Mouse (Mus musculus) liver, embryonic 15.5 days (tissue): Measurements from ENCODE around the gene Gm6205. TPM values are rescaled to one million over a fixed set of nuclear protein-coding genes. Genes with fewer than 3 reads are reported as not detected.
"Not testable (repeated sequence)": the region's sequence is repeated elsewhere in the genome, so short reads cannot be mapped to it uniquely, and the experiment has no call there.

Source experiments
- ATAC-seq: fragments of 200-750 bp; cut with Nextera tagmentation; 2 replicates; pipeline ENCODE4 v1.8.0; 2017; ENCODE audit warnings: moderate number of reproducible peaks, mild to moderate bottlenecking, moderate library complexity; ENCODE audit not compliant: insufficient read depth
- H3K27ac ChIP-seq: fragments of 300-500 bp; sonication (generic); replicated peaks from 2 replicates; pipeline ENCODE4 v1.5.1; 2015; ENCODE audit warnings: mild to moderate bottlenecking, inconsistent platforms
- H3K27me3 ChIP-seq: fragments of 300-500 bp; sonication (generic); 2 replicates; pipeline ENCODE4 v1.6.1; 2015; ENCODE audit warnings: mild to moderate bottlenecking, inconsistent platforms
- H3K36me3 ChIP-seq: fragments of 300-500 bp; sonication (generic); replicated peaks from 2 replicates; pipeline ENCODE4 v1.6.1; 2015; ENCODE audit warnings: moderate library complexity, mild to moderate bottlenecking, inconsistent platforms
- H3K4me1 ChIP-seq: fragments of 300-500 bp; sonication (generic); replicated peaks from 2 replicates; pipeline ENCODE4 v1.6.1; 2015; ENCODE audit warnings: inconsistent platforms
- H3K4me2 ChIP-seq: fragments of 300-500 bp; sonication (generic); 2 replicates; pipeline ENCODE4 v1.6.1; 2015; ENCODE audit warnings: moderate library complexity, mild to moderate bottlenecking, inconsistent platforms
- H3K4me3 ChIP-seq: fragments of 300-500 bp; sonication (generic); replicated peaks from 2 replicates; pipeline ENCODE4 v1.5.1; 2015; ENCODE audit warnings: mild to moderate bottlenecking, inconsistent platforms
- H3K9ac ChIP-seq: fragments of 300-500 bp; sonication (generic); 2 replicates; pipeline ENCODE4 v1.6.1; 2015; ENCODE audit warnings: moderate library complexity, mild to moderate bottlenecking, inconsistent platforms
- H3K9me3 ChIP-seq: fragments of 300-500 bp; sonication (generic); replicated peaks from 2 replicates; pipeline ENCODE4 v1.6.1; 2016; ENCODE audit warnings: inconsistent platforms
- WGBS: fragments of 180-500 bp; shearing (Covaris S2); methylation state at CpG from one replicate; pipeline ENCODE4 v1.1.7; 2015; ENCODE audit warnings: mixed read lengths; ENCODE audit not compliant: insufficient replicate concordance; 5-methylcytosine and 5-hydroxymethylcytosine counted together
- polyA plus RNA-seq: library from polyadenylated mRNA; unstranded; fragments of >200 nt; fragmentation: Nextera tagmentation; extraction: Ambion mirVana; gene quantifications from 2 replicates; pipeline ENCODE4 v1.2.1, GENCODE M21; 2015

Gm6205 gene
- polyA plus RNA-seq: not detected in 2 replicates

DNA sequence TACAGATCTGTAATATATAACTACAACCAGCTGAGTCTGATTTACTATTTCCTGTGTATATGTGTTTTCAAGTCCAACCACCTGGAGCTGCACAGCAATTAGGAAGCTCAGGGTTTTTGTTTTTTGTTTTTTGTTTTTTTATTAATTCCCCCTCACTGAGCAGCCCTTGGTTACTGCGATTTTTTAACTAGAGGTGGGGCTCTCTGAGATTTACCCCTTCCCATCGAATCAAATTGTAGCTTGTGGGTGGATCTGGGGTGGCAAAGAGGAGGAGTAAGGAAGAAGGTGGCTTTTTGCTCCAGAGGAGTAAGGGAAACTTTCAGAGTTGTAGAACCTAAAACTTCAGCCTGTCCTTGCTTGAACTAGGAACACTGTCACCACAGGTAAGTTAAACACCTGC, at the start of gene Gm6205:
TSS of gene Gm6205 (plus strand) at position 301 of the 400 bp plus-strand sequence.
- H3K4me3 ChIP-seq, H3K4me1 ChIP-seq, H3K27ac ChIP-seq, H3K9me3 ChIP-seq, H3K9ac ChIP-seq, H3K36me3 ChIP-seq, H3K27me3 ChIP-seq, H3K4me2 ChIP-seq, ATAC-seq: not testable (repeated sequence)
- no CpG with 5 or more reads among the region's 2 CpGs for WGBS

DNA sequence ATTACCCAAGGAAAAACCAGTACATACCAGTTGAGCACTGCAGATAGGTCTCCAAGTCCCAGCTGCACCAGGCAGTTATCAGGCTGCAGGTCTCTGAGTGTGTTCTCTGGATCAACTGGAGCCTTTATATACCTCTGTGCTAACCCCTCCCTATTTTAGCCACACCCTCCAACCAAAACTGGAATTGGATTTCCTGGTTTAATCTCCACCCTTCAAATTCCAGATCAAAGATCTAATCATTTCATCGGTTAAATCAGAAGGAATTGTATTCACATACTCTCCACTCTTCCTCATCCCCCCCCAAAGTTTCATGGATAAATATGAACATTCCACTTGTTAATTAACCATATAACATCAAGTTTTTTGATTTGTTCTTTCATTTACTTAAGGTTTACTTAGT, 31.9 kb upstream of the Gm6205 start, which contains the start of gene Gm3147:
TSS of gene Gm3147 (minus strand) at position 101 of the 400 bp plus-strand sequence.
- ATAC-seq, H3K4me1 ChIP-seq, H3K36me3 ChIP-seq, H3K9me3 ChIP-seq, H3K27me3 ChIP-seq, H3K27ac ChIP-seq, H3K4me3 ChIP-seq, H3K4me2 ChIP-seq, H3K9ac ChIP-seq: not testable (repeated sequence)
- no CpG with 5 or more reads among the region's 1 CpGs for WGBS

DNA sequence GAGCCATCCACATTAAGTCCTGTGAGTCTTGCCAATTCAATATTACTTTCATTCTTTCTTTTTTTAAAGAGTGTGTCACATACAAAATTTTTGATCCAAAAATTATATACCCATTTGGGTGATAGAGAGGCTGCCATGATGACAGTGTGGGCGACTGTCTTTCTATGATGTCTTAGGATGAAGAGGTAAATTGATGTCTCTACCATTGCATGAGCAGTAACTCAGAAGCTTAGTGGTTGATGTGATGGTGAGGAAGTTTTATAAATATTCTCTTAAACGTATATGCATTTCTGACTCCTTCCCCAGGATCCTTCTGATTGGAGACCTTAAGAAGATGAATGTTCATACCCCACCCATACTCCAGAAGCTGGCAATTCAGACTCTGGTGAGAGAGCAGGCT, 24.5 kb upstream of the Gm6205 start, which contains the start of gene Gm6509:
TSS of gene Gm6509 (plus strand) at position 301 of the 400 bp plus-strand sequence.
- ATAC-seq: not testable (repeated sequence)
- no CpG with 5 or more reads among the region's 2 CpGs for WGBS

More for the DNA sequence above, 24.5 kb upstream of the Gm6205 start, which contains the start of gene Gm6509:
- H3K36me3 ChIP-seq, H3K27me3 ChIP-seq, H3K9me3 ChIP-seq, H3K27ac ChIP-seq, H3K9ac ChIP-seq, H3K4me1 ChIP-seq, H3K4me3 ChIP-seq, H3K4me2 ChIP-seq: not testable (repeated sequence)

Other genes starting within 250 kb of the Gm6205 start
- not detected in 2 replicates for gene Gm7682, start 202.6 kb upstream of the Gm6205 start, polyA plus RNA-seq
- gene Gm3139, start 122.1 kb upstream of the Gm6205 start, polyA plus RNA-seq: not detected in 2 replicates
- gene Gm3147, start 32.0 kb upstream of the Gm6205 start, polyA plus RNA-seq: not detected in 2 replicates
- not detected in 2 replicates for gene Gm6509, start 24.4 kb upstream of the Gm6205 start, polyA plus RNA-seq
- gene Gm3183, start 217.1 kb downstream of the Gm6205 start, polyA plus RNA-seq: not detected in 2 replicates